Mouse (Mus musculus) thymus, adult 18-20 months (tissue): ENCODE measurements around the gene Stra8.

Experiments
- DNase-seq, 2 experiments: peaks; one replicate each; pipeline ENCODE4 v3.0.0; 2022; ENCODE audit warnings: mixed read lengths in 2 of 2

Gene Stra8

DNA sequence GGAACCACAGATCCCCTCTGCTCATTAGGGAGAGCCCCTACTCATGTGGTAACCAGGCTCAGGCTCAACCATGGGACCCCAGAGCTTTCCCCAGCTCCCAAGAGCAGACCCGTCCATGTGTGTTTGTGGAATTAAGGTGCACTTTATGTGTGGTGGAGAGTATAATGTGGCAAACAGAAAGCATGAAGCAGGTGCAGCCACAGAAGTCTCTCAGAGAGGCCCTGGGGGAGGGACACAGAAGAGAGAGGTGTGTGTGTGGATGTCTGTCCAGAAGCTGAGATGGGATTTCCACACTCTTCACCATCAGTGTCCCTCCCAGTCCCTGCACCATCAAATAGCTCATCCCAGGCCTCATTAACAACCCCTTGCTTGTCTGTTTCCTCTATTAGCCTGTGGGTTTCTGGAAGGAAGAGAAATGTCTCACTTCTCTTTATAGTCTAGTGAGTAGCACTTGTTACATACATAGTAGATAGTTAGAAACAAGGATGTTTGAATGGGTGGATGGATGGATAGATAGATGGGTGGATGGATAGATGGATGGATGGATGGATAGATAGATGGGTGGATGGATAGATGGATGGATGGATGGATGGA is 26.6 kb downstream of the Stra8 start:
- DNase-seq: no peak

DNA sequence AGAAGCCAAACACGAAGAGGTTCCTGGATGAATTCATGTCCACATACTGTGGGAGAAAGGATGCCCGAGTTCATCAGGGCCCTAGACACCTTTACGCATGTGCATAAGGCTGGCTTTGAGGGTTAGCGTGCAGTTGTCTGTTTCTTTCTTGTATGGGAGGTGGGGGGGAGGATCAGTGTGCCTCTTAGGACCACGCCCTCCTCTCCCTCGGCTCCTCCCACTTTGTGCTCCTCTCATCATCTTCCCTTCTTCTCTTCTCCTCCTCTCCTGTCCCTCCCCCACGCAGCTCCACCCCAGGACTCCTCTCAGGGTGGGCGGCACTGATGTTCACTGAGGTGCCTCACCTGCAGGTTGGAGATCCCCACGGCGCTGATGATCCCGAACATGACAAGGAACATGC is 28.5 kb downstream of the Stra8 start:
- DNase-seq: no peak

DNA sequence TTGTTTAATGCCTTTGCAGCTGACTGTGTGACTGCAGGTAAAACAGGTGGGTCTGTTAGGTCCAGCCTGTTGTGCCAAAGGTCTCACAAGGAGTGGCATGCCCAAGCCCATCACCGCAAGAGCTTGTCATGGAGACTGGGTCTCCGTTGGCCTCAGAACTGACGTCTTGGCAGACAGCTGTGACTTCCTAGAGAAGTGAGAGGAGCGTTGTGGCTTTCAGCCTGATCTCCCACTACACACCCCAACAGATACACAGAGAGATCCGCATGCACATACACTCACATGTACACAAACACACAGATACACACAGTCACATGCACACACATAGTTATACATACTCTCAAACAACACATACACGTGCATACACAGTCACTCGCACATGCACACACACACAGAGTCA is 31.6 kb downstream of the Stra8 start:
- DNase-seq: no peak

DNA sequence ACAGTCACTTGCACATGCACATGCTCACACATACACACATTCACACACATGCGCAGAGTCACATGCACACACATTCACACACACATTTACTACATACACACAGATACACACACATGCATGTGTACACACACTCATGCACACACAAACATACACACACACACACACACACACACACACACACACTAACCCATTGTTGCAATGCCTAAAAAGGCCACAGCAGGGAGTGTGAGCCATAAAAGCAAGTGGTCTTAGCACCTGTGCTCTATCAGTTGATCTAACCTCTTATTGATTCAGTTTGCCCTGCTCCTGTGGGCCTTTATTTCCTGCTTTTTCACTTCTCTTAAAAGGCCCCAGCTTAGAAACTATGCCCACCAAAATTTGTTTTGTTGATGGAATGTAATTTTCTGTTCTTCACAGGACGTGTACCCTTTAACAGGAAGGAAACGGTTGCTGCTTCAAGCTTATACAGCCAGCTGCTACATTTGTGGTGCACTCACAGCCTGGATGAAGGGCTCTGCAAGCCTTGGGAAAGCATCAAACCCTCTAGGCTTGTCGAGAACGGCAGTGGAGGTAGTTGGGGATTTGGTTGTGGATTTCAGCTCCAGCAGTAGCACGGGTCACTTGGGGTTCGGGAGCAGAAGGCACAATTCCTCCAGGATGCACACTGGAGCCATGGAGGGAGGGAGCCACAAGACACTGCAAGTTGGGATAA is 32.1 kb downstream of the Stra8 start:
- DNase-seq: no peak

DNA sequence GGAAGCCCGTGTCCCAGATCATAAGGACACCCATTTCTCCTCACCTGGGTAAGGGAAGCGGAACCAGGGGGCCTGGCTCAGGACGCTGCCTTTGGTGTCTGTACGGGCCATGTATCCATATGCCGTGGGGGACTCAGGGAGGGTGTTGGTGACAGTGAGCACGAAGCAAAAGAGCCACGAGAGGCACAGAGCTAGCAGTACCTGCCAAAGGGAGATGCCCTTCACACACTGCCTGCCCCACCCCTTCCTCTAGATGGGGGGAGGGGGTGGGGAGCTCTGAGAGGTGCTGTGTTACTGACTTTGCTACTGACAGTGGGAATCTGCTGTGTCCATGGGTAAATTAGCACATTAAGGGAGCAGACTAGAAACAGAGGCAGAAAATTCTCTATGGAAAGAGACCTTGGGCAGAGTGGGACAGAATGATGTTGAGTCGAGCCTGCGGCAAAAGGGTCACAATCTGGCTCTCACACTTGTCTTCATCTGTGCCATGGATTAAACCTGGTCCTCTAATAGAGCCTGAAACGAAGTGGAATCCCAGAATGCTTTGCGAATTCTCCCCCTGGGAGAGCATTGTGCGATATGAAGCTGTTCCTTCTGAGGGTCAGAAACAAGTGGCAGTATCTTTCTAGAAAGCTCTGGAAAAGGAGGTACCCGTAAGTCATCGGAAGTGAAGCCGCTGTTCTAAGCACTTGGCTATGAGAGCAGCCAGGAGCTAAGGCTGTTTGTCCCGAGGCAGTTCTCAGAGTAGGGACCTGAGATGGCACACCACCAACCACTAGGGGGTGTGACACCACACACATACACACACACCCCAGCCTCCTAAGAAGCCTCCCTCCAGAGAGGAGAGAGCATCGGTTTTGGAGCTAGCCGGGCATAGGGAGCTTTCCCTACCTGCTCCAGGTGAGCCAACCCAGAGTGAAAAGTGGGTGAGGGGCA is 35.2 kb downstream of the Stra8 start:
- peak in 1 of 2 experiments; percentile 47 for DNase-seq

DNA sequence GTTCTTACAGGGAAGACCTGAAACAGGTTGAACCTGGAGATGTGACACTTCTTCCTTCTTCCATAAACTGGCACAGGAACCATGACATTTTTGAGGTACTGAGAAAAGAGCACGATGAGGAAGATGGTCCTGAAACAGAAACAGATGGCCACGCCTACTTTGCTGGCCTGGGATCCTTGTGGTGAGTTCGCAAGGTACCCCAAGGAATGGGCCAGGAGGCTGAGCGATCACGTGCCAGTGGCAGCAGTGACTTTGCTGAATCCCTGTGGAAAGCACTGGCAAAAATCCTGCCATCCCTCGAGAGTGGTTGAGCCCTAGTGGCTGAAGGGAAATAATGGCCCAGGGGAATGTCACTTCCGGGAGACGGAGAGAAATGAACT is 35.9 kb downstream of the Stra8 start:
- DNase-seq: no peak

DNA sequence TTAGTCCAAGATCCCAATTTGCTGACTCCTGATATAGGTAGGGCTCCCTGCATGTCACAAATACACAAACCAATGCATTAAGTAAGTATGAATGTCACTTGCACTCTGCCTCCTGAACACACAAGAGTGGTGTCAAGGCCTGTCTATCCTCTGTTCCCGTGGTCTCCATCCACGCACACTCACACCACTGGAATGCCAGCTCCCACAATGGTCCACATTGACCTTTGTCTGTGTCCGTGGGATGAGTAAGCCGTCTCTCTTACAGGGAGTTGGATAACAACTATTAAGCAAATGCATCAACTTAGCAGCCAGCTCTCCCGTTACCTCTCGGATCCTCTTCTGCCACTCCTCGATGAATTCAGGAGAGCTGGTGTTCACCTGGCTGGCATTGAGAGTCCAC is 39.2 kb downstream of the Stra8 start:
- DNase-seq: no peak

DNA sequence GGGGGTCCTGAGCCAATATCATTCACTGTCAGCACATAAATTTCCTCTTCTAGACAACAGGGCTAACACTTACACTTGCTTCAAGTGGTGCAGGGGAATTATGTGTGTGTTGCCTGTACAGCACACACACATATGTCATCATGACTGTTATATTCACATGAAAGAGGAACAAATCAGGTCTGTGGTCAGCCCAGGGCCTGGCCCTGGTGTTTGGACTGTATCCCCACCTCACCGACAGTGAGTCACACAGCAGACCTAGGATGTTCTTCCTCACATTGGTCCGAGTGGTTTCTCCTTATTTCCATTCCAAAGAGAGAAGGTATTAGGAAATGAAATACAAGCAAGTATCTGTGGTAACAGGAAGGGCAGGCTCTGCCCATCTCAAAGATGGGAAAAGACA is 44.6 kb downstream of the Stra8 start:
- no peak for DNase-seq

DNA sequence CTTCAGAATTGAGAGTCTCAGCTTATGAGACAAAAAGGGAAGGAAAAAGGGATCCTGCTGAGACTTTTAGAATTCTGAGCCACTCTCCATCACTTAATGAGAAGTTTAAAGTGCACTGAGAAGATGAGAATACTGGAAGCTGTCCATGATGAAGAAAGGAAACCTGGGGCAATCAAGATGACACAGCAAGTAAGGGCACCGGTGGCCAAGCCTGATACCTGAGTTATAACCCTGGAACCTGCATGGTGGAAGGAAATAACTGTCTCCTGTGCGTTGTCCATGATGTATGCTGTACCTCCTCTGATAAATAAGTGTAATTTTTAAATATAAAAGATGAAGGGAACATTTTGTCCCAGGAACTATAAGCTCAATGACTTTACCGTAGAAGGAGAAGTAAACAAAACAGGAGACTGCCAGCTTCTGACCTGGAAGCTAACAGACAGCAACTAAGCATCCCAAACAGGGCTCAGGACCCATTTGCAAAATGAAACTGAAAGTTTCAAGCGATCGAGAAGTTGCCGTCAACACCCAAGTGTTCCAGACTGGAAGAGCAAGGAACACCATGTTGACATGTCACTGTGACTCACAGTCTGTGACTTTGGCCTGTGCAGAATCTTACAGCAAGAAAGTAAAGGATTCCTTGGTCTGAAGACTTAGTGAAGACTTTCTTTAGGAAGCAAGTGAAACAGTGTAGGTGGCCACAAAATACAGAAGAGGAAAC is 46.0 kb downstream of the Stra8 start:
- DNase-seq: no peak

DNA sequence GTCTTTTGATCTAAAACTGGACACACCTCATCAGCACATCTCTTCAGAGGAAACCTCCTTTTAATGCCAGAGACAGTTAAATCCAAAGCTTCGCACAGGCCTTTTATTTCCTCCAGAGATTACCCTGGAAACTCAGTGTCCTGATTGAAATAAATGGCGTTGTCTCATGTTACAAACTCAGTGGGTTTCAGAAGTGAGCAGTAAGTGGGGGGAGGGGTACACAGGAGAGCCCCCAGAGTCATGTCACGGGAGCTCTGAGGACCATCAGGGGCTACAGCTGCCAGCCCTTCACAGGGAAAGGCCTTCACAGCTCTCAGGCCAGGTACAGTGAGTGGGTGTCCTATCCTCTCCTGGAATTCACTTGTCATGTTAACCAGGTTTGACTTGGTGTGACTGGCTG is 51.2 kb downstream of the Stra8 start:
- DNase-seq: no peak

DNA sequence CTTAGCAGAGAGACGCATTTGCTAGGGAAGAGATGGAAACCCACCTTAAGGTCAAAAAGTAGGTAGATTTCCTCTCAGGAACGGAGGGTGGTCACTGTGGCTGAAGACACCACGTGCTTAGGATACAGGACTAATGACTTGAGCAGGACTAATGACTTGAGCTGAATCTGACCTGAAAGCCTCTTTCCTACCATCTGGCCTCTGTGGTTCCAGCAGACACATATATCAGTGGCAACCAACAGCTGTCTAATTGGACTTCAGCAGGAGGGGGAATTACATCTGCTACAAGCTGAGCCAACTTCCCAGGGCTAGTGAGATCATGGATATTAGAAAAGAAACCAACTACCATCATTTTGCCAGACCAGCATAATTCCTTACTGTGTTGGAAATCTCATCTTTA is 59.3 kb downstream of the Stra8 start:
- no peak for DNase-seq

DNA sequence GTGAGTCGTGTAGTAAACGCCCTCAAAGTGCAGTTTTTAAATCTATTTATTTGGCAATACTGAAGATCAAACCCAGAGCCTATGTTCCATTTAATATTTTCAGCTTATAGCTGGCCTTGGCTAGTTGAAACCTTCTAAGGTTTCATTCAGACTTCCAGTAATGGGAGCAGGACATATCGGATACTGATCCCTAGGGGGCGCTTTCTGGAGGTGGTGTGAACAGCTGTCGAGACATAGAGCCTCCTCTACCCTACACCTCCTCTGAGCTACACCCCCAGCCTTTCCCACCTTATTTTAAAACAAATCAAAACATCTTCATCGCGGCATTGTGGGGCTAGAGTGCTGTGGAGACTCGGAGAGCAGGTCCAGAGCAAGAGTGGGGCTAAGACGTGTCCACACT is 60.7 kb downstream of the Stra8 start:
- no peak for DNase-seq

DNA sequence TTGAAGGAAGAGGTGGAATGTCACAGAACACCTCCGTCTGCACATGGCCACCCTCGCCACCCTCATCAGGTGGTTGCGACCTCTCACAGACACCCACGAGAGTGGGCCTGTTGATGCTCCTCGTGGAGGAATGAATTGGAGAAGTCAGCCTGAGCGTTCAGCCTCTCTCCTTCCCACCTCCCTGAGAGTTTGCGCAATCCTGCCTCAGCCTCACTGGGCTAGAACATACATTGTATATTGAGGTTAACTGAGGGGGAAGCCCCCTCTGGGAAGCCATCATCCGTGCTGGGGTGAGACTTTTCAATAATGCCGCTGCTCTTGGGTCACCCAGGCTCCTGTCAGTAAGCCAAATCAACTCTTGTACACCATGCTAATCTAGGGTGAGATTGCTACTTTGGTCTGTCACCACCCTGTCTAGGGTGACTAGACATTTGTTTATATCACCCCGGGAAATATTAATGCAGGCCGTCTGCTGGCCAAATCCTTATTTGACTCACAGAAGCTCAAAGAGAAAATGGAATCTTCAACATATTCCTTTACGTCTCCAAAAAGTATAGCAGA is 67.2 kb downstream of the Stra8 start:
- DNase-seq: no peak

DNA sequence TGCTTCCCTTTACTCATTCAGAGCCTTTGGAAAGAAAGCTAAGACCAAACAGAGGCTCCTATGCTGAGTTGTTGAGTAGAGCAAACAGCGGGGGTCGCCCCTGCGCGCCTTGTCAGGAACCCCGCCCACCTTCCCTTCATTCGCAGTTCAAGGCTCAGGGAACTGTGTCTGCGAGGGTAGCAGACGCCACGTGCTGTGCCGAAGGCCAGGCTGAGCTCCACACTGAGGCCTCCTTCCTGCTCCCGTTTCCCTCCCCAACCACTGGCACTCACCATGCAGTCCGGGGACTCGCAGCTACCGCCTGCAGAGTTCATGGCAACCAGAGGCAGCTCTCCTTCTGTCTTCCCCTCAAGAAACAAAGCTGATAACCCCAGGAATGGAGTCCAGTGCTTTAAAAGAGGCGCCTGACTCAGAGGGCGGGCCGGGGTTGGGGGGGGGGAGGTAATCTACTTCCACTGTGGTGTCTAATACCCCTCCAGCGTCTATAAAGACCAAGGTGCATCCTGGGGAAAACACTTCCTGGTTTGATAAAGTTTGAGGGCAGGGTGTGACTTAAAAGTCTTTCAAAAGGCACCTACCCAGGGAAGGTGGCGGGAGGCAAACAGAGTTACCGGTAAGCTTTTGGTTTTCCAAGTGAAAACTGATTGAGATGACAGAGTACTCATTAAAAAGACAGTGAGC is 68.3 kb downstream of the Stra8 start, which contains the start of gene Slc23a4:
Gene Slc23a4 (minus strand): TSS at position 324 of the 681 bp plus-strand sequence.
- peak; percentile 43 to 51 for DNase-seq
